Mouse (Mus musculus): ENCODE results near the gene Vax2. TPM values are rescaled to one million over a fixed set of nuclear protein-coding genes. Genes with fewer than 3 reads are reported as not detected.
A peak's percentile ranks its signal among the peaks of the same experiment; 100 is the strongest.

Vax2 gene
- 0.14 TPM in 1 of 2 replicates, not detected in the other for polyA plus RNA-seq (2016; fragmentation: Nextera tagmentation; extraction: Ambion mirVana)

DNA sequence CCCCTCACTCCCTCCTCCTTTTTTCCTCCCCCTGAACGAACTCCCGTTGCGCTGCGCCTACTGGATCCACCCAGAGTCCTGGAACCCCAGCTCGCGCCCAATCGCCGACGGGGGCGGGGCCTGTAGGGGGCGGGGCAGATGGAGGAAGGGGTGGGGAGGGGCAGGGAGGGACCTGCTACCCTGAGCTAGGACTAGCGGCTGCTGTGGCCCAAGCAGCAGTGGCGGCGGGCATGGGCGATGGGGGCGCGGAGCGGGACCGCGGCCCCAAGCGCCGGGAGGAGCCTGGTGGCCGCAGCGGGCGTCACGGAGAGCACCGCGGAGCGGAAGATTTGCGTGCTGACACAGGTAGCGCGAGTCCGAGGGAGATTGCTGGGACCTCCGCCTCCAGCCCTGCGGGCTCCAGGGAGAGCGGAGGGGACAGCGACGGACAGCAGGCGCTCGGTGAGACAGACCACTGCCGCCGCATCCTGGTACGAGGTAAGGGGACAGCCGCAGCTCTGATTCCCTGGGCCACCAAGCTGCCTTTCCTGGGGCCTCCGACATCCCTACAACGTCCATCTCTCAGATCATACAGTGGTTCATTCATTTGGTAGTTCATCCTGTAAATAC is at the start of gene Vax2:
Gene Vax2 (plus strand): TSS at position 198 of the 609 bp plus-strand sequence.
- peak; percentile 79; the same call in 1 of the 2 replicates for ATAC-seq (ENCODE audit: insufficient number of reproducible peaks, low FRiP score)
- Histone ChIP-seq H3K4me3 (peak within 1 kb of the TSS; percentile 54), H3K4me1 (replicated peaks) (peaks cover 30% of the 10 kb centered on the region), H3K27me3 (replicated peaks) (peaks cover 99% of the 10 kb centered on the region), H3K9ac (peak within 1 kb of the TSS; percentile 43; the same call in 1 of the 2 replicates), H3K36me3 (no peaks in the 10 kb centered on the region), H3K27ac (ENCODE audit: poor library complexity, severe bottlenecking) (no peak within 1 kb of the TSS), H3K9me3 (replicated peaks) (no peaks in the 10 kb centered on the region), H3K4me2 (peak within 1 kb of the TSS; percentile 93)
- under 1% methylated on average over 40 of the region's 46 CpGs for WGBS

DNA sequence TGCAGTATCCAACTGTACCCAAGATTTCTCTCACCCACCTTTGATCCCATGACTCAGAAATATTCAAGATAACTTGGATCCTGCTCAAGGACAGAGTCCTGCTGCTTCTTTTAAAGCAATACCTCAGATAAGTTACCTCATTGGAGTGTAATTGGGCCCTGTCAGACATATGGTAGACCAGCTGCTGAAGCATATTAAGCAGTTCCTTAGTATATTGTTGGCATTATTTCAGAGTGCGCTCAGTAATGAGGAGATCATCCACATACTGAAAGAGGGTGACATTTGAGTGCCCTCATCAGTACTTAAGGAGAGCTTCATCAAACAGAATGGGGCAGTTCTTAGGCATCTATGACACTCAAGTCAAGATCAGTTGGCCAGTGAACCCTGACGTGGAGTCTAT is 46.1 kb upstream of the Vax2 start:
- 79% methylated on average over 2 of the region's 2 CpGs for WGBS
- no peaks in the 10 kb centered on the region for H3K36me3 ChIP-seq
- no peak overlapping the region for H3K9ac ChIP-seq
- no peaks in the 10 kb centered on the region for H3K9me3 ChIP-seq (replicated peaks)
- no peak overlapping the region for H3K4me3 ChIP-seq
- no peaks in the 10 kb centered on the region for H3K4me1 ChIP-seq (replicated peaks)
- ATAC-seq (ENCODE audit: insufficient number of reproducible peaks, low FRiP score) = no peak
- H3K27ac ChIP-seq (ENCODE audit: poor library complexity, severe bottlenecking) = no peak overlapping the region
- H3K4me2 ChIP-seq = no peak overlapping the region
- no peaks in the 10 kb centered on the region for H3K27me3 ChIP-seq (replicated peaks)

GRCm38 (mm10) chr6:83673395-83673794 is 37.7 kb upstream of the Vax2 start:
- H3K4me2 ChIP-seq = no peak overlapping the region
- H3K27ac ChIP-seq (ENCODE audit: poor library complexity, severe bottlenecking) = no peak overlapping the region
- no peaks in the 10 kb centered on the region for H3K9me3 ChIP-seq (replicated peaks)
- WGBS = 6% methylated on average over 4 of the region's 4 CpGs
- H3K4me1 ChIP-seq (replicated peaks) = no peaks in the 10 kb centered on the region
- no peak overlapping the region for H3K9ac ChIP-seq
- no peak for ATAC-seq (ENCODE audit: insufficient number of reproducible peaks, low FRiP score)
- no peak overlapping the region for H3K4me3 ChIP-seq
- H3K27me3 ChIP-seq (replicated peaks) = peaks cover 10% of the 10 kb centered on the region; the same call in 1 of the 2 replicates
- H3K36me3 ChIP-seq = no peaks in the 10 kb centered on the region

- 57% methylated on average over 4 of the region's 4 CpGs for WGBS
- Histone ChIP-seq H3K27me3 (replicated peaks) (peaks cover 24% of the 10 kb centered on the region), H3K36me3 (no peaks in the 10 kb centered on the region), H3K9me3 (replicated peaks) (no peaks in the 10 kb centered on the region), H3K9ac (no peak within 1 kb of the TSS), H3K4me3 (no peak within 1 kb of the TSS), H3K4me1 (replicated peaks) (no peaks in the 10 kb centered on the region), H3K4me2 (no peak within 1 kb of the TSS), H3K27ac (ENCODE audit: poor library complexity, severe bottlenecking) (no peak within 1 kb of the TSS)
- no peak for ATAC-seq (ENCODE audit: insufficient number of reproducible peaks, low FRiP score)
Observed at GRCm38 (mm10) chr6:83677757-83678156, 33.3 kb upstream of the Vax2 start, which contains the start of gene Cd207. Gene Cd207 (minus strand): TSS chr6:83677857.

GRCm38 (mm10) chr6:83689374-83689773 is 21.7 kb upstream of the Vax2 start:
- no peak overlapping the region for H3K4me2 ChIP-seq
- no peaks in the 10 kb centered on the region for H3K9me3 ChIP-seq (replicated peaks)
- no peaks in the 10 kb centered on the region for H3K4me1 ChIP-seq (replicated peaks)
- H3K27ac ChIP-seq (ENCODE audit: poor library complexity, severe bottlenecking) = no peak overlapping the region
- H3K4me3 ChIP-seq = no peak overlapping the region
- 75% methylated on average over 4 of the region's 4 CpGs for WGBS
- H3K27me3 ChIP-seq (replicated peaks) = peaks cover 89% of the 10 kb centered on the region
- H3K9ac ChIP-seq = no peak overlapping the region
- no peaks in the 10 kb centered on the region for H3K36me3 ChIP-seq
- ATAC-seq (ENCODE audit: insufficient number of reproducible peaks, low FRiP score) = no peak

GRCm38 (mm10) chr6:83690277-83690676 is 20.8 kb upstream of the Vax2 start:
- Histone ChIP-seq H3K4me1 (replicated peaks) (no peaks in the 10 kb centered on the region), H3K27me3 (replicated peaks) (peaks cover 92% of the 10 kb centered on the region), H3K4me2 (no peak overlapping the region), H3K4me3 (no peak overlapping the region), H3K9ac (no peak overlapping the region), H3K36me3 (no peaks in the 10 kb centered on the region), H3K27ac (ENCODE audit: poor library complexity, severe bottlenecking) (no peak overlapping the region), H3K9me3 (replicated peaks) (no peaks in the 10 kb centered on the region)
- whole genome bisulfite sequencing = 19% methylated on average over 4 of the region's 5 CpGs
- no peak for ATAC-seq (ENCODE audit: insufficient number of reproducible peaks, low FRiP score)

- Histone ChIP-seq H3K27ac (ENCODE audit: poor library complexity, severe bottlenecking) (no peak overlapping the region), H3K4me3 (no peak overlapping the region), H3K9ac (no peak overlapping the region), H3K36me3 (no peaks in the 10 kb centered on the region), H3K4me1 (replicated peaks) (no peaks in the 10 kb centered on the region), H3K4me2 (no peak overlapping the region), H3K27me3 (replicated peaks) (peaks cover 92% of the 10 kb centered on the region), H3K9me3 (replicated peaks) (no peaks in the 10 kb centered on the region)
- 51% methylated on average over 2 of the region's 2 CpGs for WGBS
- no peak for ATAC-seq (ENCODE audit: insufficient number of reproducible peaks, low FRiP score)
Observed at GRCm38 (mm10) chr6:83690936-83691335, 20.1 kb upstream of the Vax2 start.

DNA sequence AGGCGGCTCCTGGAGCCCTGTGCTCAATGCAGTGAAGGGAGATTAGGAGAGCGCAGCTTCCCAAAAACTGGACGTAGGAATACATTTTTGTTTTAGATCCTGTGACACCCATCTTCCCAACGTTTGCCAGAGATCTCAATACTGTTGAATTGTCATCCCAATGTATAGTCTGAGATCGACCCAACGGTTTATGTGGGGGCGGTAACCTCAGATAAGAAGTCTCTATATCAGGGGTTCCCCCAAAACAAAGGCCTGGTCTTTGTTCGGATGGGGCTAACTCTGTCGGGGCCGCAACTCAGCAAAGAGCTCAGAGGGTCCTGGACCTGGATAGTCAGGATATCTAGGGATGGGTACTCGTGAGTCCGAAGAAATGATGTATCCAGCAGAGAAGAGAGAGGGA is 18.1 kb upstream of the Vax2 start:
- no peak for ATAC-seq (ENCODE audit: insufficient number of reproducible peaks, low FRiP score)
- 1% methylated on average over 12 of the region's 12 CpGs for WGBS

GRCm38 (mm10) chr6:83693835-83694234 is 17.2 kb upstream of the Vax2 start:
- WGBS = under 1% methylated on average over 9 of the region's 9 CpGs
- ATAC-seq (ENCODE audit: insufficient number of reproducible peaks, low FRiP score) = no peak
- peaks cover 99% of the 10 kb centered on the region for H3K27me3 ChIP-seq (replicated peaks)
- no peak overlapping the region for H3K27ac ChIP-seq (ENCODE audit: poor library complexity, severe bottlenecking)
- H3K4me1 ChIP-seq (replicated peaks) = no peaks in the 10 kb centered on the region
- H3K36me3 ChIP-seq = no peaks in the 10 kb centered on the region
- H3K4me2 ChIP-seq = no peak overlapping the region
- H3K9ac ChIP-seq = no peak overlapping the region
- no peaks in the 10 kb centered on the region for H3K9me3 ChIP-seq (replicated peaks)
- no peak overlapping the region for H3K4me3 ChIP-seq

More for the DNA sequence above, 18.1 kb upstream of the Vax2 start:
- Histone ChIP-seq H3K9ac (no peak overlapping the region), H3K9me3 (replicated peaks) (no peaks in the 10 kb centered on the region), H3K27me3 (replicated peaks) (peaks cover 98% of the 10 kb centered on the region), H3K4me2 (no peak overlapping the region), H3K36me3 (no peaks in the 10 kb centered on the region), H3K27ac (ENCODE audit: poor library complexity, severe bottlenecking) (no peak overlapping the region), H3K4me3 (no peak overlapping the region), H3K4me1 (replicated peaks) (no peaks in the 10 kb centered on the region)

DNA sequence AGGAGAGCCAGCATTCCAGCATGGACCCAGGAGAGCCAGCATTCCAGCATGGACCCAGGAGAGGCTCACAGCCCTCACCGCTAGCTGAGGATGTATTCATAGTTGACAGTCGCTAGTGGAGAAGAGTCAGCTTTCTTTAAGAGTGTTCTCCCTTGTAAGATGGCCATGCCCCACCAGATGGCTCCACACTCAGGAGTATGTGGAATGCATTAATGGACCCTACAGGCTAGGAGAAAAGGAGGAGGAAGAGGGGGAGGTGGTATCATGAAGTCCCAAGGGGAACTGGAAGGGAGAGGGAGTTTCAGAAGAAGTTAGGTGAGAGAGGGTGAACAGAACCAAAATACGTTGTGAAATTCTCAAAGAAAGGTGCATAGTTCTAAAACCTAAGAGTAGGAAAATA is 15.3 kb upstream of the Vax2 start:
- no peak for ATAC-seq (ENCODE audit: insufficient number of reproducible peaks, low FRiP score)
- H3K4me2 ChIP-seq = no peak overlapping the region
- H3K9ac ChIP-seq = no peak overlapping the region
- H3K9me3 ChIP-seq (replicated peaks) = no peaks in the 10 kb centered on the region
- peaks cover 94% of the 10 kb centered on the region for H3K27me3 ChIP-seq (replicated peaks)
- H3K27ac ChIP-seq (ENCODE audit: poor library complexity, severe bottlenecking) = no peak overlapping the region
- H3K4me3 ChIP-seq = no peak overlapping the region
- no peaks in the 10 kb centered on the region for H3K4me1 ChIP-seq (replicated peaks)
- 2% methylated on average over 3 of the region's 3 CpGs for WGBS
- no peaks in the 10 kb centered on the region for H3K36me3 ChIP-seq

GRCm38 (mm10) chr6:83696684-83697083 is 14.4 kb upstream of the Vax2 start:
- Histone ChIP-seq H3K27ac (ENCODE audit: poor library complexity, severe bottlenecking) (no peak overlapping the region), H3K9me3 (replicated peaks) (no peaks in the 10 kb centered on the region), H3K36me3 (no peaks in the 10 kb centered on the region), H3K4me3 (no peak overlapping the region), H3K9ac (no peak overlapping the region), H3K4me2 (no peak overlapping the region), H3K27me3 (replicated peaks) (peaks cover 94% of the 10 kb centered on the region), H3K4me1 (replicated peaks) (no peaks in the 10 kb centered on the region)
- no peak for ATAC-seq (ENCODE audit: insufficient number of reproducible peaks, low FRiP score)
- under 1% methylated on average over 7 of the region's 7 CpGs for WGBS

DNA sequence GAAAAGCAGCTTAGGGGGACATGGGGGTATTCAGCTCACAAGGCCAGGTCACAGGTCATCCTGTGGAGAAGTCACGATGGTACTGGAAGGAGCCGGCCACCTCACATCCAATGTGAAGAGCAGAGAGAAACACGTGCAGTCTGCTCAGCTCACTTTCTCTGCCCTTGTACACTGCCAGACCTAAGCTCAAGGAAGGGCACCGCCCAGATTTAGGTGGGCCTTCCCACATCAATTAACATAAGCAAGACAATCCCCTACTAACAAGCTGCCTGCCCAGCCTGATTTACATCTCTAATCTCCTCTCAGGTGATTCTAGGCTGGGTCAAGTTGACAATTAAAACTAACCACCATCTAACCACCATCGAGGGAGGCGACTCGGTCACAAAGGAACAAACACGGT is 13.1 kb upstream of the Vax2 start:
- 3% methylated on average over 8 of the region's 8 CpGs for WGBS
- Histone ChIP-seq H3K4me1 (replicated peaks) (peaks cover 5% of the 10 kb centered on the region; the same call in 1 of the 2 replicates), H3K4me3 (no peak overlapping the region), H3K27ac (ENCODE audit: poor library complexity, severe bottlenecking) (no peak overlapping the region), H3K9me3 (replicated peaks) (no peaks in the 10 kb centered on the region), H3K9ac (no peak overlapping the region), H3K4me2 (no peak overlapping the region), H3K27me3 (replicated peaks) (peaks cover 91% of the 10 kb centered on the region), H3K36me3 (no peaks in the 10 kb centered on the region)
- no peak for ATAC-seq (ENCODE audit: insufficient number of reproducible peaks, low FRiP score)

Data from heart, embryonic 12.5 days (tissue).